Mouse (Mus musculus): ENCODE results near the gene Hist1h4h. TPM values are rescaled to one million over a fixed set of nuclear protein-coding genes. Genes with fewer than 3 reads are reported as not detected.

The Hist1h4h gene
- polyA plus RNA-seq (2014; fragmentation: Illumina TruSeq; extraction: RNeasy Lipid Tissue Mini Kit (QIAGEN cat#74804); ENCODE audit: low read depth, low replicate concordance) = not detected

DNA sequence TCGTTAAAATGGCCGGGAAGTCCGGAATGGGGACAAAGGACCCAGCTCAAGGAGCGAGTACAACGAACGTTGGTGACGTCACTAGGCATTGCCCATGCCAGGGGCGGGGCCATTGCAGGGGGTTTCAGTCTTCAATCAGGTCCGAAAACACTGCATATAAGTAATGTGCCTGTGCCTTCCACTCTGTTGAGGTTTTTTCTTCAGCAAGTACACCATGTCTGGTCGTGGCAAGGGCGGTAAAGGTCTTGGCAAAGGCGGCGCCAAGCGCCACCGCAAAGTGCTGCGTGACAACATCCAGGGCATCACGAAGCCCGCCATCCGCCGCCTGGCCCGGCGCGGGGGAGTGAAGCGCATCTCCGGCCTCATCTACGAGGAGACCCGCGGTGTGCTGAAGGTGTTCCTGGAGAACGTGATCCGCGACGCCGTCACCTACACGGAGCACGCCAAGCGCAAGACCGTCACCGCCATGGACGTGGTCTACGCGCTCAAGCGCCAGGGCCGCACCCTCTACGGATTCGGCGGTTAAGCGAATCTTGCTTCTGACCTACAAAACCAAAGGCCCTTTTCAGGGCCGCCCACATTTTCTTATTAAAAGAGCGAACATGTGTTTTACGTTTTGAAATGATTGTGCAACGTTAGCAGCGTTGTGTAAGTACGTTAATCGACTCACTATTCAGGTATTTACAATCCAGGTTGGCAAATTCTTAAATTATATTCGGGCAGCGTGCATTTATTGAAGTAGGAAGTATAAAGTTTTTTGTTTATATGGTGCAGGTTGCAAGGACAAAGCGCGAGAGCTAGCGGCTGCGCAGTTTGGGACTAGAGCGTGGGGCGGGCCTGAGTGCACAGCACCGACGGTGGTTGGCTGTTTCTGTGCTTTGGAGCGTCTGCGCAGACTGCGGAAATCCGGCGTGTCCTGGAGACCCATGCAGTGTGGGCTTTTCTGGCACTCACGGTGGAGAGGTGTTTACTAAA is at the start of gene Hist1h4h:
Gene Hist1h4h (plus strand): TSS at position 150 of the 975 bp plus-strand sequence.

DNA sequence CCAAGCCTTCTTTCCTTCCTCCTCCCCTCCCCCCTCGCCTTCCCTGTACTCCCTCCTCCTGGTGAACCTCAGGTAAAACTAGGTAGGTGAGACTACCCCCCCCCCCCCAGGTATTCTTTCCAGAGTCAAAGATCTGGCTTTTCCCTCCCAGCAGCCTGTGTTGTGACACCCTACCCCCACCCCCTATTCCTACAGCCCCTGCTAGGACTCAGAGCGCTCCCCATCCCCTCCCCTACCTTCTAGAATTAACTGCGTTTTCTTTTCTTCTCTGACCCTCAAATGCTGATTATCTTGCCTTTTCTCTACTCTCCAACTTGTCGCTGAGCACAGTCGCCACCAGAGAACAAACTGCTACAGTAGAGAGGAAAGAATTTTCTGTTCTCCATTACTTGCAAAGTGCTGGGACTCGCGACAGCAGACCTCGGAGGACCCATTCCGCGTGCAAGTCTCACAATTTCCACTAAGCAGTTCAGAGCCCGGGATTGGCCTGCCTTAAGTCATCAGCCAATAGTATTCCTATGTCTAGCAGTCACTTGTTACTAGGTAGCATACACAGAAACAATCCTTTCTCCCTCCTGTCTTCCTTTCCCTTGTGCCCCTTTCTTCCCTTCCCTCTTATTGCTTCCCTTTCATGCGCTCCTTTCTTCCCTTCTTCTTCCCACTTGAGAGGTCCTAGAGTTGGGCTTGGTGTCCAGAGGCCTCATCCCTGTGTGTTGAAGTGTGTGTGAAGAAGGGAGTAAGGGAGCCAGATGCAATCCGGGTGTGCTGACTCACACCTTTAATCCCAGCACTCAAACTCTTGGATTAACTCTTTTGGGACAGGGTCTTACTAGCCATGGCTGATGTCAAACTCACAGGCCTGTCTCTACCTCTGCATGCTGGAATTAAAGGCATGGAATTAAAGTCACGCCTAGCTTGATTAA is 42.2 kb upstream of the Hist1h4h start, which contains the start of gene Btn2a2:
Gene Btn2a2 (minus strand): TSS at position 458 of the 923 bp plus-strand sequence.

DNA sequence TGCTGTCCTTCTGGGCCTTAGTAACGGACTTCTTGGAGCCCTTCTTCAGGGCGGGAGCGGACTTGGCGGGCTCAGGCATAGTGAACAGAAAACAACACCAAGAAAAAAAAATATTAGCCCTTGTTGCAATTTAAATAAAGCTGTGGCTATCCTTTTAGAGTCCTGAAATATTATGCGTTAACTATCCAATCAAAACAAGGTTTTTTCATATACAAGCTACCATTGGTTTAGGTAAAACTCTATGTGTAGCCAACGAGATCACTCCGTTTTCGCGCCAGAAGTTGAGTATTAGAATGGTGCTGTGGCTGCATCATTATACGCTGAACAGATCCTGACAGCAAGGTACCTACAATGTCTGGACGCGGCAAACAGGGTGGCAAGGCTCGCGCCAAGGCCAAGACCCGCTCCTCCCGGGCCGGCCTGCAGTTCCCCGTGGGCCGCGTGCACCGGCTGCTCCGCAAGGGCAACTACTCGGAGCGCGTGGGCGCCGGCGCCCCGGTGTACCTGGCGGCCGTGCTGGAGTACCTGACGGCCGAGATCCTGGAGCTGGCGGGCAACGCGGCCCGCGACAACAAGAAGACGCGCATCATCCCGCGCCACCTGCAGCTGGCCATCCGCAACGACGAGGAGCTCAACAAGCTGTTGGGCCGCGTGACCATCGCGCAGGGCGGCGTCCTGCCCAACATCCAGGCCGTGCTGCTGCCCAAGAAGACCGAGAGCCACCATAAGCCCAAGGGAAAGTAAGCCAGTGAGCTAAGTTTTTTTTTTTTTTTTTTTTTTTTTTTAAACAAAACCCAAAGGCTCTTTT is 2.9 kb downstream of the Hist1h4h start, which contains the start of gene Hist1h2af:
Gene Hist1h2af (plus strand): TSS at position 347 of the 808 bp plus-strand sequence.

DNA sequence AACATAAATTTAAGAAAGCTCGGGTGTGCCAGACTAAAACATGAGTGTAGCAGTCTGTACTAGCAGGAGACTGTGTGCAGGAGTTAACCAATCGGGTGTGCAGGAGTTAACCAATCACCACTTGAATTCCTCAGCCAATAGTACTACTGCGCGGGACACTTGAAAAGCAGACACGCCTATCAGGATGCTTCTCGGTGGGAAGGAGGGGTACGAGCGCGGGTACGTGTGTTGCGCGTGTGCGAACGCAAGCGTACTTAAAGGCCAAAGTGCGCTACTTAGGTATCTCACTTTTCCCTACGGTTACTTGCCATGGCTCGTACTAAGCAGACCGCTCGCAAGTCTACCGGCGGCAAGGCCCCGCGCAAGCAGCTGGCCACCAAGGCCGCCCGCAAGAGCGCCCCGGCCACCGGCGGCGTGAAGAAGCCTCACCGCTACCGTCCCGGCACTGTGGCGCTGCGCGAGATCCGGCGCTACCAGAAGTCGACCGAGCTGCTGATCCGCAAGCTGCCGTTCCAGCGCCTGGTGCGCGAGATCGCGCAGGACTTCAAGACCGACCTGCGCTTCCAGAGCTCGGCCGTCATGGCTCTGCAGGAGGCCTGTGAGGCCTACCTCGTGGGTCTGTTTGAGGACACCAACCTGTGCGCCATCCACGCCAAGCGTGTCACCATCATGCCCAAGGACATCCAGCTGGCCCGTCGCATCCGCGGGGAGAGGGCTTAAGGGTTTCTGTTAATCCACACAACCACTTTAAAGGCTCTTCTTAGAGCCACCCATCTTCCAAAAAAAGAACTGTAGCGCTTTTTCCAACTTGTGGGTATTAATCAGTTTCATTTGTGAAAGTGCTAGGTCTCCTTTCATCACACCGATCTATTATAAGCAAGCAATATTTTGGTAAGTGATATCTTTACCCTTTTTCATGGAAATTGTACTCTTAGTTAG is 4.6 kb downstream of the Hist1h4h start, which contains the start of gene Hist1h3g:
Gene Hist1h3g (plus strand): TSS at position 286 of the 939 bp plus-strand sequence.

DNA sequence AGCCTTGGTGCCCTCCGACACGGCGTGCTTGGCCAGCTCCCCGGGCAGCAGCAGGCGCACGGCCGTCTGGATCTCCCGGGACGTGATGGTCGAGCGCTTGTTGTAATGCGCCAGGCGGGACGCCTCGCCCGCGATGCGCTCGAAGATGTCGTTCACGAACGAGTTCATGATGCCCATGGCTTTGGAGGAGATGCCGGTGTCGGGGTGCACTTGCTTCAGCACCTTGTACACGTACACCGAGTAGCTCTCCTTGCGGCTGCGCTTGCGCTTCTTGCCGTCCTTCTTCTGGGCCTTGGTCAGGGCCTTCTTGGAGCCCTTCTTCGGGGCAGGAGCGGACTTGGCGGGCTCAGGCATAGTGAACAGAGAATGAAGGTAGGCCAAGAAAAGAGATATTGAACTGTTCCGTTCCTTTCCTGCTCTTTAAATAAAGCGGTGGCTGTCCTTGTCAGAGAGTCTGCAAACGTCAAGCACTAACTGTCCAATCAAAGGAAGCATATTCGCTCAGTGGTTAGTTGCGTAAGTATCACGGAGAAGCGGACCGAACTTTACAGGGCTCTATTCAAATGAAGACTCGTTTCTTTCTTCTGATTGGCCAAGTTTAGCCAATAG is 12.3 kb downstream of the Hist1h4h start, which contains the start of gene Hist1h2bh:
Gene Hist1h2bh (minus strand): TSS at position 394 of the 609 bp plus-strand sequence.

DNA sequence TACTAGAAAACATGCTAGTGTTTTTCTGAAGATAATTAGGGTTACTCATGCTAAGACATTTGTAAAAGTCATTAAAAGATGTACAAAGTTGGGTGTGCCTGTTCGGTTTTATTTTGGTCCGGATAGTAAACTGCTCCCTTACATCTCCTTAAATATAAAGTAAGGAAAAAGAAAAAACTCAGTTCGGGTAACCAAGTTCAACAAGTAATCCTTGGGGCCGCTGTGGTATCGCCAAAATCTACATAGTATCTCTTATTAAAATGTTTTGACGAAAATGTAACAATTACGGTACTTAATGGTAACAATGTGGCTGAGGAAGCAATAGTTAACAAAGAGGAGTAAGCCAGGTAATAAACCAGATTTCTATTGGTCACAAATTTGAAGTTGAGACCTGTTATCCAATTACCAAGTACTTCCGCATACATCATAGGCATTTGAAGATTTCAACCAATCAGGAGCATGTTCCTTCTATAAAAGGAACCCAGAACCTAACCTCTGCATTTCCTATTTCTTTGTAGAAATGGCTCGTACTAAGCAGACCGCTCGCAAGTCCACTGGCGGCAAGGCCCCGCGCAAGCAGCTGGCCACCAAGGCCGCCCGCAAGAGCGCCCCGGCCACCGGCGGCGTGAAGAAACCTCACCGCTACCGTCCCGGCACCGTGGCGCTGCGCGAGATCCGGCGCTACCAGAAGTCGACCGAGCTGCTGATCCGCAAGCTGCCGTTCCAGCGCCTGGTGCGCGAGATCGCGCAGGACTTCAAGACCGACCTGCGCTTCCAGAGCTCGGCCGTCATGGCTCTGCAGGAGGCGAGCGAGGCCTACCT is 13.3 kb downstream of the Hist1h4h start, which contains the start of gene Hist1h3f:
Gene Hist1h3f (plus strand): TSS at position 88 of the 822 bp plus-strand sequence.

DNA sequence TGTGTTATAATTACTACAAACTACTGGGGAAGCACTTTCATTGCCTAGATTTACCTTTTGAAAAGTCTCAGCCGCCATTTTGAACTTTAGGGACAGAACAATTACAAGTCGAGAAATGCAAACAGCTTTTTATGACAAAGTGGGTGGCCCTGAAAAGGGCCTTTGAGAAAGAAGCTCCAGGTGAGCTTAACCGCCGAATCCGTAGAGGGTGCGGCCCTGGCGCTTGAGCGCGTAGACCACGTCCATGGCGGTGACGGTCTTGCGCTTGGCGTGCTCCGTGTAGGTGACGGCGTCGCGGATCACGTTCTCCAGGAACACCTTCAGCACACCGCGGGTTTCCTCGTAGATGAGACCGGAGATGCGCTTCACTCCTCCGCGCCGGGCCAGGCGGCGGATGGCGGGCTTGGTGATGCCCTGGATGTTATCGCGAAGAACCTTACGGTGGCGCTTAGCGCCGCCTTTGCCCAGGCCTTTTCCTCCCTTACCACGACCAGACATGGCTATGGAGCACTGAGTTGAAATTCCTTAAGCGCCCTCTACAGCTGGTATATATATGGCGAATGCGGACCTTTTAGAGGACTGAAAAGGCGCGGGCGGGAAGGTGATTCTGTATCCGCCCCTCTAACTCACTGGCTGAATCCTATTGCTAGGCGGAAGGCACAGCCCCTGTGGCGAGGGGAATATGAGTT is 20.4 kb downstream of the Hist1h4h start, which contains the start of gene Hist1h4f:
Gene Hist1h4f (minus strand): TSS at position 503 of the 689 bp plus-strand sequence.

DNA sequence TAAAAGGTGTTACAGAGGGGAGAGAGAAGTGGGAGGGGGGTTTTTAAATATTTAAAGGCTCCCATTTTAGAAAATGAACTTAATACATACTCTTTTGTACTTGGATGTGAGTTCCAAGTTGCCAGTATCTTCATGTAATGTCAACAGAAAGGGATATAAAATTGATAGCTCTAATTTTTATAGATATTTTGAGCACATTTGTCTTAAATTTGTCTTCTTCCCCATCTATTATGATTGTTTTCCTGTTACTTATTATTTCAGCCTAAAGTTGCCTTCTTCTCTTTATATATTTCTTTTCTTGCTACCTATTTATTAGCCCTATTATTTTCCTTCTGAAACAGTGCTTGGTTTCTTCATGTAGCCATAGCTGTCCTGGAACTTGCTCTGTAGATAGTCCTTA is 22.1 kb downstream of the Hist1h4h start, which contains the start of gene Hist1h1d:
Gene Hist1h1d (plus strand): TSS at position 301 of the 400 bp plus-strand sequence.

DNA sequence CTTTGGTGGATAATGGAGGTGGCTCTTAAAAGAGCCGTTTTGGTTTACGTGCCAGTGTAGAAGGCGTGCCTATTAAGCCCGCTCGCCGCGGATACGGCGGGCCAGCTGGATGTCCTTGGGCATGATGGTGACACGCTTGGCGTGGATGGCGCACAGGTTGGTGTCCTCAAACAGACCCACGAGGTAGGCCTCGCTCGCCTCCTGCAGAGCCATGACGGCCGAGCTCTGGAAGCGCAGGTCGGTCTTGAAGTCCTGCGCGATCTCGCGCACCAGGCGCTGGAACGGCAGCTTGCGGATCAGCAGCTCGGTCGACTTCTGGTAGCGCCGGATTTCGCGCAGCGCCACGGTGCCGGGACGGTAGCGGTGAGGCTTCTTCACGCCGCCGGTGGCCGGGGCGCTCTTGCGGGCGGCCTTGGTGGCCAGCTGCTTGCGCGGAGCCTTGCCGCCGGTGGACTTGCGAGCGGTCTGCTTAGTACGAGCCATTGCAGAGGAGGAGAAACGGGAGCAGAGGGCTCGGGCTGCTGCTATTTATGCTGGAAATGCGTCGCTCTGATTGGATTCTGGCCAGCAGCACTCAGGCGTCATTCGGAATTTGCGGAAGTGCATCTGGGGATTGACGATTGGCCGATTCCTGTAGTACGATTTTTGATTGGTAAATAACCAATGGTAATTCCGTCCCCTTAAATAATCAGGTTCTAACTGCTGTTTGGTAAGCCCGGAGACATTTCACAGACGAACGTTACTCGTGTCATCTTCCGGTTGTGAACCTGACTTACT is 31.2 kb downstream of the Hist1h4h start, which contains the start of gene Hist1h3e:
Gene Hist1h3e (minus strand): TSS at position 487 of the 777 bp plus-strand sequence.

DNA sequence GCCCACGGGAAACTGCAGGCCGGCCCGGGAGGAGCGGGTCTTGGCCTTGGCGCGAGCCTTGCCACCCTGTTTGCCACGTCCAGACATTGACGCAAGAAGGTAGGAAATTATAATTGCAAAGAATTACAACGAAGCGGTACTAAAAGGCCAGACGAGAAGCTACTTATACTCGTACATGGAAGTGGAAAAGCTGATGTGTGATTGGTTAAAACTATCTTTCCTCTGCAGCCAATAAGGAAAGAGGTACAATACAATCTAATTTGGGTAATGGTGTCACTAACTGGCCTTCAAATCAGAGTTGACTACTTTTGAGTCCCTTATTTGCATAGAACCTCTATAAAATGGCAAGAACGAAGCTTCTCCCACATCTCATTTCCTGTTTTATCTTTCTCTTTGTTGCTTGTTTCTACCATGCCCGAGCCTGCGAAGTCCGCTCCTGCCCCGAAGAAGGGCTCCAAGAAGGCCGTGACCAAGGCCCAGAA is 40.2 kb downstream of the Hist1h4h start, which contains the start of the genes Hist1h2ae and Hist1h2bg:
Gene Hist1h2ae (minus strand): TSS at position 199 of the 482 bp plus-strand sequence.
Gene Hist1h2bg (plus strand): TSS at position 375 of the 482 bp plus-strand sequence.

DNA sequence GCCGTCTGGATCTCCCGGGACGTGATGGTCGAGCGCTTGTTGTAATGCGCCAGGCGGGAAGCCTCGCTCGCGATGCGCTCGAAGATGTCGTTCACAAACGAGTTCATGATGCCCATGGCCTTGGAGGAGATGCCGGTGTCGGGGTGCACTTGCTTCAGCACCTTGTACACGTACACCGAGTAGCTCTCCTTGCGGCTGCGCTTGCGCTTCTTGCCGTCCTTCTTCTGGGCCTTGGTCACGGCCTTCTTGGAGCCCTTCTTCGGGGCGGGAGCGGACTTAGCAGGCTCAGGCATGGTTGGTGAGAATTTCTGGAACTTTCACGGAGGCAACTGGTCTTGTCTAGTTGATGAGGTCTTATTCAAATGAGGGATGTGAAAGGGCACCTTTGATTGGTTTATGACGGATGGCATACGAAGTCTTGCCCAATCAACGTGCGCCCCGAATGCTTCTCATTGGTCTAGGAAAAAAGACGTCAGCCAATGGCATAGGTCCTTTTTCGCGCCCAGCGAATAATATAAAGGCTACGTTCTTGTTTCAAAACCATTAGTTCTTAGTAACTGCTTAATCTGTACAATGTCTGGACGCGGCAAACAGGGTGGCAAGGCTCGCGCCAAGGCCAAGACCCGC is 43.2 kb downstream of the Hist1h4h start, which contains the start of the genes Hist1h2bf and Hist1h2ad:
Gene Hist1h2bf (minus strand): TSS at position 299 of the 627 bp plus-strand sequence.
Gene Hist1h2ad (plus strand): TSS at position 484 of the 627 bp plus-strand sequence.

DNA sequence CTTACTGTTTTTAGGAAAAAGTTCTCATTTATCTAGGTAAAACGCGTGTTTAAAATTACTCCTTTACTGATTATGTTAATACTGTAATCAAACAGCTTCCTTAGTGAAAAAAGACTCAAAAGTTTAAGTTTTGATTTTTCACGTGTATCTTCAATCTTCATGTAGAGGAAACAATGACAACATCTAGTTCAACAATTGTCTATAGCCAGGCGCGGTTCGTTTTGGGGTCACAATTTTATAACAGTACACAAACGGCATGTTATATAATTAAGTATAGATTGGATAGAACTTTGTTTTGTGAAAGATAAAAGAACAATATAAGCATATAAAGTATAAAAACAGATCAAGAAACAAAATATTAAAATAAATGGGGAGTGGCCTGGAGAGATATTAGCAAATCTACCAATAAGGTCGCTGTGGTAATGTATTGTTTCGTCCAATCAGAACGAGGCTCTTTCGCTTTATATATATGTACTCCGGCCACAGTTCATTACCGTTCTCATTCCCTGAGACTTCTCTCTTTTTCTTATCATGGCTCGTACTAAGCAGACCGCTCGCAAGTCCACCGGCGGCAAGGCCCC is 44.5 kb downstream of the Hist1h4h start, which contains the start of gene Hist1h3d:
Gene Hist1h3d (plus strand): TSS at position 493 of the 581 bp plus-strand sequence.

